Mouse (Mus musculus) liver, embryonic 14.5 days (tissue): ENCODE data around the gene Cfap45. TPM values are rescaled to one million over a fixed set of nuclear protein-coding genes. Genes with fewer than 3 reads are reported as not detected.

Experiments used
- ATAC-seq: fragments of 200-750 bp; cut with Nextera tagmentation; 2 replicates; pipeline ENCODE4 v1.8.0; 2017; ENCODE audit warnings: moderate number of reproducible peaks, mild to moderate bottlenecking, moderate library complexity; ENCODE audit not compliant: insufficient read depth
- DNase-seq, 3 experiments: peaks; one replicate each; pipeline ENCODE4 v3.0.0-alpha.2; 2012 to 2013; ENCODE audit warnings: low read depth in 3 of 3, low spot score in 3 of 3
- H3K27ac ChIP-seq: fragments of 300-500 bp; sonication (generic); 2 replicates; pipeline ENCODE4 v1.5.1; 2014; ENCODE audit warnings: moderate library complexity, mild to moderate bottlenecking, control low read depth, inconsistent platforms
- H3K27me3 ChIP-seq: fragments of 300-500 bp; sonication (generic); 2 replicates; pipeline ENCODE4 v1.6.1; 2014; ENCODE audit warnings: mild to moderate bottlenecking, low read length, moderate library complexity; ENCODE audit not compliant: control insufficient read depth, insufficient read depth
- H3K36me3 ChIP-seq: fragments of 300-500 bp; sonication (generic); replicated peaks from 2 replicates; pipeline ENCODE4 v1.6.1; 2014; ENCODE audit warnings: low read depth; ENCODE audit not compliant: control insufficient read depth, insufficient read depth
- H3K4me1 ChIP-seq, 2 experiments: fragments of 200-500 bp in 1 of 2; fragments of 300-500 bp in 1 of 2; sonication (generic) in 1 of 2; replicated peaks; 2 replicates each; pipeline ENCODE4 v1.6.1; 2012 to 2014; ENCODE audit warnings: antibody characterized with exemption in 1 of 2, inconsistent platforms in 1 of 2, low read length in 1 of 2; ENCODE audit not compliant: control insufficient read depth in 2 of 2, insufficient read depth in 2 of 2
- H3K4me2 ChIP-seq: fragments of 300-500 bp; sonication (generic); 2 replicates; pipeline ENCODE4 v1.6.1; 2014; ENCODE audit warnings: low read depth, mild to moderate bottlenecking, control low read depth, moderate library complexity
- H3K4me3 ChIP-seq, 2 experiments: fragments of 200-500 bp in 1 of 2; fragments of 300-500 bp in 1 of 2; sonication (generic) in 1 of 2; 2 replicates each; pipeline ENCODE4 v1.5.1; 2012 to 2014; ENCODE audit warnings: low read depth in 2 of 2, low read length in 2 of 2, mild to moderate bottlenecking in 2 of 2, control low read depth in 1 of 2, inconsistent platforms in 1 of 2, moderate library complexity in 1 of 2; ENCODE audit not compliant: insufficient read depth in 1 of 2
- H3K9ac ChIP-seq: fragments of 300-500 bp; sonication (generic); replicated peaks from 2 replicates; pipeline ENCODE4 v1.6.1; 2014; ENCODE audit warnings: mild to moderate bottlenecking, control low read depth, moderate library complexity
- H3K9me3 ChIP-seq: fragments of 300-500 bp; sonication (generic); 2 replicates; pipeline ENCODE4 v1.6.1; 2016; ENCODE audit warnings: low read length, mixed read lengths; ENCODE audit not compliant: control insufficient read depth
- CTCF ChIP-seq: IDR thresholded peaks from 2 replicates; pipeline ENCODE4 v1.5.1; 2016; ENCODE audit warnings: antibody characterized with exemption, low read depth, control low read depth
- EP300 ChIP-seq: IDR thresholded peaks from 2 replicates; pipeline ENCODE4 v1.6.1; 2016; ENCODE audit warnings: antibody characterized with exemption, low read depth
- WGBS: fragments of 180-500 bp; shearing (Covaris S2); extraction: QIAGEN DNeasy Blood & Tissue Kit; methylation state at CpG from one replicate; pipeline ENCODE4 v1.1.7; 2014; ENCODE audit not compliant: insufficient replicate concordance; 5-methylcytosine and 5-hydroxymethylcytosine counted together
- polyA plus RNA-seq, 2 experiments: library from polyadenylated mRNA; depleted of rRNA in 1 of 2; stranded (reverse) in 1 of 2; unstranded in 1 of 2; fragments of >200 nt; fragmentation: Nextera tagmentation in 1 of 2; extraction: Ambion mirVana in 1 of 2; gene quantifications; 2 replicates each; pipeline versions ENCODE4 v1.2.1 to v1.2.3; 2012 to 2014

Cfap45 gene
- 0.15 and 0.28 TPM in 2 replicates for polyA plus RNA-seq (2012; rRNA removed)
- polyA plus RNA-seq (2014; fragmentation: Nextera tagmentation; extraction: Ambion mirVana): 0.22 and 0.29 TPM in 2 replicates

DNA sequence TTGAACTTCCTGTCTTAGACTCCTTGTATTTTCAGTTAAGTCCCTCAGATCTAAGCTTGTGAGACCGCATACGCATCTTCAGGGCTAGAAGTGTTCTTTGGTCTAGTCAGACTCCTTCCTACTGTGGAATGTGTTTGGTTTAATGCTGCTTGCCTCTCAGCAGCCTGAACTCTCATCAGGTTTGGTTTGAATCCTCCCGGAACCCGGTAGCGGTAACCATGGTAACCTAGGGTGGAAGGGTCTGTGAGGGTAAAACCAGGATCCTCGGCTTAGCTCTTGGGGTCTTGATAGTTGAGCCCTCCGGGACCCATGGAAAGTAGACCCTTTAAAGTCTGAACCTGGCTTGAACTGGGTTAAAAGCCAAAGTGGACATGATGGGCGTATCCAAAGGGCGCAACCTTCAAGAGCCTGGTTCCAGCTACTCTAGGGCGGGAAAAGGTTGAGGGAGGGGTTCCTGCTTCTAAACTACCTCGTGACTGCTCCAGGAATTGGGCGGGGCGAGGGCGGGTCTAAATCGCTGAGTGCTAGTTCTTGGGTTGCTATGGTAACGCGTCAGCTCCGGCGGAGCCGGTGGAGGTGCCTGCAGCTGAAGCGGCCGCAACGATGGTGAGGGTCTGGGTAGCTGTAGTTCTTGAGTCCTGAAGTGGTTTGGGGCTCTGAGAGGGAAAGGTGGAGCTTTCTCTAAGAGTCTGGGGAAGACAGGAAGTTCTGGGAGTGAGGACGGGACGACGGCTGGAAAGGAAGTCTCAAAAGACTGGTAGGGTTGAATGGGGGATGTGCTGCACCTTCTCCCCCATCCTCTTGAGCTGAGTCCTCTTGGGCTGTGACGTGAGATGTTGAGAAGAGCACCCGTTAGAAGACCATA, at the start of gene Cfap45:
Gene Cfap45, plus strand, starts transcription at position 226 of the 865 bp plus-strand sequence.
- 5% methylated on average over 28 of the region's 28 CpGs for WGBS
- H3K4me2 ChIP-seq: peak within 1 kb of the TSS; percentile 42
- no peak for TF ChIP-seq EP300
- TF ChIP-seq CTCF: no peak

DNA sequence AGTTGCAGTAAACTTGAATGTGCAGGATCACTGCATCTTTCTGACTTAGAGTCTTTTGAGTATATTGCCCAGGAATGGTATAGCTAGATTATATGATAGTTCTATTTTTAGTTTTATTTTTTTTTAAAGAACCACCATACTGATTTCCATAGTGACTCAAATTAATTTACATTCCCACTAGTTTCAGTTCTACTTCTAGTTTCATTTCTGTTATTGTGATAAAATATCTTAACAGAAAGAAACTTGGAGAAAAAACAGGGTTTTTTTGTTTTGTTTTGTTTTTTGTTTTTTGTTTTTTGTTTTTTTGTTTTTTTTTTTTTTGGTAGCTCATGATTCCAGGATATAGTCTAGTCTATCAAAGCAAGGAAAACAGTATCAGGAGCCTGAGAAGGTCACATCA, 47.7 kb upstream of the Cfap45 start:
- Histone ChIP-seq H3K27ac (no peak overlapping the region), H3K9ac (no peak overlapping the region), H3K4me1 (peaks cover 0 to 15% of the 10 kb centered on the region in 2 experiments; a peak in 2 of 4 replicates), H3K9me3 (no peaks in the 10 kb centered on the region), H3K36me3 (no peaks in the 10 kb centered on the region), H3K4me3 (no peak overlapping the region), H3K4me2 (no peak overlapping the region), H3K27me3 (no peaks in the 10 kb centered on the region)
- DNase-seq: no peak
- no peak for ATAC-seq
- TF ChIP-seq CTCF: no peak
- no peak for TF ChIP-seq EP300

More for the DNA sequence above, at the start of gene Cfap45:
- Histone ChIP-seq H3K27me3 (no peaks in the 10 kb centered on the region), H3K36me3 (no peaks in the 10 kb centered on the region), H3K9ac (no peak within 1 kb of the TSS), H3K27ac (no peak within 1 kb of the TSS), H3K4me3 (peak within 1 kb of the TSS; percentile 16 to 34; a peak in 3 of 4 replicates), H3K4me1 (peaks cover 0 to 4% of the 10 kb centered on the region in 2 experiments; a peak in 1 of 4 replicates), H3K9me3 (no peaks in the 10 kb centered on the region)
- DNase-seq (peak in 2 of 3 experiments; percentile 38 to 66), ATAC-seq (peak; percentile 56)

DNA sequence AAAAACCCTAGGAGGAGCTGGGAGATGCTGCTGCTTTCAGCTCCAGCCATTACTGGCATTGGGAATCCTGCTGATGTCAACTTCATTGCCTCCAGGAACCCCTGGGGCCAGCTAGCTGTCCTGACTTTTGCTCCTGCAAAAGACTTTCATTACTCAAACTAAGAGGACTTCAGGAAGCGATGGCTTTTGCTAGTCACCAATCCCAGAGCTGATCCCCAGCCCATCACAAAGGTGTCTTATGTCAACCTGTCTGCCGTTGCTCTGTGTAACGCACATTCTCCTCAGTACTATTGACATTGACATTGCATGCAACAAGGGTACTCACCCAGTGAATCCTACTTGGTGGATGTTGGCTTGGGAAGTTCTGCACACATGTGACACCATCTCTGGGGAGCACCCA, 46.4 kb upstream of the Cfap45 start:
- no peak for ATAC-seq
- no peak for DNase-seq
- TF ChIP-seq CTCF: no peak
- TF ChIP-seq EP300: no peak
- no peaks in the 10 kb centered on the region for H3K27me3 ChIP-seq
- 59% methylated on average over 3 of the region's 3 CpGs for WGBS
- H3K4me3 ChIP-seq: no peak overlapping the region
- H3K36me3 ChIP-seq: no peaks in the 10 kb centered on the region
- no peak overlapping the region for H3K4me2 ChIP-seq
- H3K9ac ChIP-seq: no peak overlapping the region
- H3K4me1 ChIP-seq: peaks cover 0 to 15% of the 10 kb centered on the region in 2 experiments; a peak in 2 of 4 replicates
- no peak overlapping the region for H3K27ac ChIP-seq
- H3K9me3 ChIP-seq: no peaks in the 10 kb centered on the region

DNA sequence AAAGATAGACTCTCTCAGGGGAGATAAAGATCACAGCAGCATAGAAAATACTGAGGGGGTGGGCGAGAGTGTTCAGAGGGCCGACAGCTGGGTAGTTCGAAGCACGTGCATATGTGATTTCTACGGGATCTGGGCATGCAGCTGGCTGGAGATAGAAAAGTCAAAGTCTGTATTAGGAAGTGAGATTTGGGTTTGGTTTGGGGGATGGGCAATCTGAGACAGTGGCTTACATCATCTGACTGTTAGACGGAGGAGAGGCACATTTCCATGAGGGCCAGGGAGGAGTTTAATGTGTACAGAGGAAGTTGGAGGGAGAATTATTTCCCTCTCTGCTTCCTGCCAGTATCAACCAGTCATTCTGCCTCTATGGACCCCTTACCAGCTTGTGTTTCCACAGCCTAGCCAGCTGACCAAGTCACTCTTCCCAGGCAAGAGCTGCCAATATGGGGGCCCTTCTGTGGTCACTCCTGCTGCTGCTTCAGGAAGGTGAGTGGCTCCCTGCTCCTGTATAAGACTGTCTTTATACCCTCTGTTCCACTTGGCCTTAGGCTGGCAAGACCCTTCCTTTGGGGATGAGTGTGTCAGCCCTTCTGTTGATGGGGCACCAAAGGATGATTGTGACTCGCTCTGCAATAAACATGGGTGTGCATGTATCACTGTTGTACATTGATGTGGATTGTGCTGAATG, 45.4 kb upstream of the Cfap45 start, which contains the start of gene Slamf9:
Gene Slamf9, plus strand, starts transcription at position 305 of the 688 bp plus-strand sequence.
- WGBS: 13% methylated on average over 7 of the region's 7 CpGs
- Histone ChIP-seq H3K4me2 (no peak within 1 kb of the TSS), H3K36me3 (no peaks in the 10 kb centered on the region), H3K4me1 (peaks cover 0 to 11% of the 10 kb centered on the region in 2 experiments; a peak in 2 of 4 replicates), H3K9me3 (no peaks in the 10 kb centered on the region), H3K4me3 (no peak within 1 kb of the TSS), H3K9ac (no peak within 1 kb of the TSS), H3K27ac (no peak within 1 kb of the TSS), H3K27me3 (no peaks in the 10 kb centered on the region)
- no peak for TF ChIP-seq EP300
- TF ChIP-seq CTCF: no peak
- DNase-seq: no peak
- ATAC-seq: peak; percentile 43

DNA sequence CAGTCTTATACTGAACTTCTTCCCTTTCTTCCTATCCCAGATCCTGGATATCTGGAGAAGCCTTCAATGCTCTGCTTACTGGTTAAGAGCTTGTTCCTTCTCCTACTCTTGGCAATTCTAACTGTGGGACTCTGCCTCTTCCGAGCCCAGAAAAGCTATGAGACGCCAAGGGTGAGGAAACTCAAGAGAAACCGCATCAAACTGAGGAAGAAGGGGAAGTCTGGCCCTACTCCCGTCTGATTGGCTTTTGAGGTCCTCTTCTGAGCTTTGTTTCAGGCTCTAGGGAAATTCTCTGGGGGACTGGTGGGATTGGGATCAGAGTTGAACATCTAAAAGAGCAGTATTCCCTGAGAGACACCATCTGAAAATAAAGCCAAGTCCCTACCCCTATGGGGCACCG, 42.6 kb upstream of the Cfap45 start:
- no peak for DNase-seq
- WGBS: 29% methylated on average over 5 of the region's 5 CpGs
- no peak for ATAC-seq
- no peak overlapping the region for H3K4me2 ChIP-seq
- H3K36me3 ChIP-seq: no peaks in the 10 kb centered on the region
- H3K9me3 ChIP-seq: no peaks in the 10 kb centered on the region
- TF ChIP-seq EP300 (no peak), CTCF (no peak)
- peaks cover 0 to 11% of the 10 kb centered on the region in 2 experiments; a peak in 2 of 4 replicates for H3K4me1 ChIP-seq
- no peak overlapping the region for H3K4me3 ChIP-seq
- no peak overlapping the region for H3K9ac ChIP-seq
- H3K27me3 ChIP-seq: peaks cover 8% of the 10 kb centered on the region
- H3K27ac ChIP-seq: no peak overlapping the region
